Mouse (Mus musculus) spleen, postnatal 14 days (tissue): ENCODE data around the gene Kcnj12.
A peak's percentile ranks its signal among the peaks of the same experiment; 100 is the strongest.

Experiments used
- DNase-seq, 2 experiments: peaks; one replicate each; pipeline ENCODE4 v3.0.0; 2021 to 2022; ENCODE audit warnings: low spot score in 2 of 2

Gene Kcnj12

GRCm38 (mm10) chr11:61059691-61060457 lies 37.5 kb downstream of the Kcnj12 start:
- DNase-seq: no peak

- no peak for DNase-seq
These were observed 38.3 kb downstream of the Kcnj12 start for GRCm38 (mm10) chr11:61060634-61061033.

- no peak for DNase-seq
These were observed 40.4 kb downstream of the Kcnj12 start for GRCm38 (mm10) chr11:61062548-61063461.

- no peak for DNase-seq
These were observed 41.1 kb downstream of the Kcnj12 start for GRCm38 (mm10) chr11:61063503-61063902.

- no peak for DNase-seq
These were observed 43.3 kb downstream of the Kcnj12 start for GRCm38 (mm10) chr11:61065620-61066019.

- DNase-seq: no peak
These were observed 44.9 kb downstream of the Kcnj12 start for GRCm38 (mm10) chr11:61067133-61067835.

- DNase-seq: no peak
These were observed 46.5 kb downstream of the Kcnj12 start for GRCm38 (mm10) chr11:61068866-61069265.

- DNase-seq: no peak
These were observed 47.3 kb downstream of the Kcnj12 start for GRCm38 (mm10) chr11:61069645-61070044.

GRCm38 (mm10) chr11:61074646-61075317 lies 52.4 kb downstream of the Kcnj12 start:
- no peak for DNase-seq

- no peak for DNase-seq
These were observed 53.3 kb downstream of the Kcnj12 start for GRCm38 (mm10) chr11:61075361-61076326.

GRCm38 (mm10) chr11:61081624-61082023 lies 59.3 kb downstream of the Kcnj12 start:
- DNase-seq: no peak

GRCm38 (mm10) chr11:61090195-61090594 lies 67.8 kb downstream of the Kcnj12 start:
- no peak for DNase-seq

- no peak for DNase-seq
These were observed 68.8 kb downstream of the Kcnj12 start for GRCm38 (mm10) chr11:61091192-61091591.

- peak in 1 of 2 experiments; percentile 44 for DNase-seq
These were observed 69.4 kb downstream of the Kcnj12 start for GRCm38 (mm10) chr11:61091642-61092262.

- DNase-seq: no peak
These were observed 75.7 kb downstream of the Kcnj12 start for GRCm38 (mm10) chr11:61098046-61098445.

- no peak for DNase-seq
These were observed 80.3 kb downstream of the Kcnj12 start for GRCm38 (mm10) chr11:61102397-61103339.

- peak; percentile 63 to 82 for DNase-seq
These were observed 82.0 kb downstream of the Kcnj12 start for GRCm38 (mm10) chr11:61104241-61104901.

GRCm38 (mm10) chr11:61108911-61109361 lies 86.6 kb downstream of the Kcnj12 start:
- peak; percentile 18 to 31 for DNase-seq
